Mouse (Mus musculus) lung, adult 18-20 months (tissue): Measurements from ENCODE around the gene Gpr107.

Source experiments
- DNase-seq, 2 experiments: peaks; one replicate each; pipeline ENCODE4 v3.0.0; 2022; ENCODE audit warnings: mixed read lengths in 2 of 2

Gene Gpr107

GRCm38 (mm10) chr2:31254806-31255205 is 102.7 kb downstream of the Gpr107 start:
- no peak for DNase-seq

- peak; percentile 48 to 53 for DNase-seq
Measured at GRCm38 (mm10) chr2:31255952-31256938, 104.1 kb downstream of the Gpr107 start.

- no peak for DNase-seq
Measured at GRCm38 (mm10) chr2:31257096-31257495, 105.0 kb downstream of the Gpr107 start.

GRCm38 (mm10) chr2:31258609-31259366 is 106.7 kb downstream of the Gpr107 start:
- peak; percentile 75 to 82 for DNase-seq

GRCm38 (mm10) chr2:31259367-31259920 is 107.3 kb downstream of the Gpr107 start:
- no peak for DNase-seq

DNA sequence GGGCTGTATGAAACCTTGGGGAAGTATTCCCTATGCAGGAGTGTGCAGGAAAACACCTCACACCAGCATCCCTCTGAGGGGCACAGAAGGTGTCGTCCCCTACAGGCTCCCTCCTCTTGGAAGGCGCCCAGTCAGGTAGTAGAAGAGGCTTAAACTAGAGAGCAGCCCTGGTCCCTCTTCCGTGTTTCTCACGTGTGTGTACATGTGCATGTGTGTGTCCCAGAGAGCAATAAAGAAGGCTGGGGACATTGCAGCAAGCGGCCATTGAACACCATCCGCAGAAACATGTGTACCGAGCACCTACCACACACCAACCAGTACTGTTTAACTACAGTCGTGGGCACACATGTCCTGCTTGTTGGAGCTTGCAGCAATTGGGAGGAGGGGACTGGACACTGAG is 108.4 kb downstream of the Gpr107 start:
- DNase-seq, result no peak

DNA sequence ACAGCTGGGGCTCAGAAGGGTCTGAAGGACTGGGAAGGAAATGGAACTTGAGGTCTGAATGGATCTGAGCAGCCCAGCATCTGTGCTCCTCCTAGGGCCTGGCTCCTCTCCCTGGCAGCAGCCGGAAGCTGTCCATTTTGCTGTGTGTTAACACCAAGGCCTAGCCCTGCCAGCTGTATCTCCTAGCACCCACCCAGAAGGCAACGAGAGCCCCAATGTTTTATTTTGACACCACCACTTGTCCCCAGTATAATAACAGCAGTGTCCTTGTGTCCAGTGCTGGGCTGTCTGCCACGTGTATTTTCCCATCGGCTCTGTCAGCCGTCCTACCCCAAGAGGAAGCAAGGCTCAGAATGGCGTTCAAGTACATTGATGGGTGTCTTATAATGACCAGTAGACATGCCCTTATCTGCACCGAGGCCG is 110.9 kb downstream of the Gpr107 start:
- no peak for DNase-seq

- DNase-seq, result peak; percentile 28 to 45
Measured at GRCm38 (mm10) chr2:31263746-31264378, 111.7 kb downstream of the Gpr107 start.

GRCm38 (mm10) chr2:31267447-31267846 is 115.3 kb downstream of the Gpr107 start:
- no peak for DNase-seq
